Mouse (Mus musculus) hindbrain, embryonic 13.5 days (tissue): ENCODE results near the gene Ppp1r1b. TPM values are rescaled to one million over a fixed set of nuclear protein-coding genes. Genes with fewer than 3 reads are reported as not detected.

Experiments used
- ATAC-seq: fragments of 200-750 bp; cut with Nextera tagmentation; 2 replicates; pipeline ENCODE4 v1.8.0; 2017; ENCODE audit warnings: moderate TSS enrichment; ENCODE audit not compliant: low FRiP score
- H3K27ac ChIP-seq: fragments of 300-500 bp; sonication (generic); 2 replicates; pipeline ENCODE4 v1.5.1; 2015; ENCODE audit warnings: inconsistent platforms, mild to moderate bottlenecking, moderate library complexity
- H3K27me3 ChIP-seq: fragments of 300-500 bp; sonication (generic); 2 replicates; pipeline ENCODE4 v1.6.1; 2015; ENCODE audit warnings: mild to moderate bottlenecking, inconsistent platforms
- H3K36me3 ChIP-seq: fragments of 300-500 bp; sonication (generic); 2 replicates; pipeline ENCODE4 v1.6.1; 2015; ENCODE audit warnings: mild to moderate bottlenecking, inconsistent platforms
- H3K4me1 ChIP-seq: fragments of 300-500 bp; sonication (generic); replicated peaks from 2 replicates; pipeline ENCODE4 v1.6.1; 2015; ENCODE audit warnings: inconsistent platforms
- H3K4me2 ChIP-seq: fragments of 300-500 bp; sonication (generic); 2 replicates; pipeline ENCODE4 v1.6.1; 2015; ENCODE audit warnings: inconsistent platforms, mild to moderate bottlenecking, moderate library complexity
- H3K4me3 ChIP-seq: fragments of 300-500 bp; sonication (generic); 2 replicates; pipeline ENCODE4 v1.5.1; 2015; ENCODE audit warnings: mild to moderate bottlenecking, inconsistent platforms
- H3K9ac ChIP-seq: fragments of 300-500 bp; sonication (generic); 2 replicates; pipeline ENCODE4 v1.6.1; 2015; ENCODE audit warnings: mild to moderate bottlenecking, inconsistent platforms
- H3K9me3 ChIP-seq: fragments of 300-500 bp; sonication (generic); 2 replicates; pipeline ENCODE4 v1.6.1; 2016; ENCODE audit warnings: inconsistent platforms
- WGBS: fragments of 180-500 bp; shearing (Covaris S2); methylation state at CpG from one replicate; pipeline ENCODE4 v1.1.7; 2015; 5-methylcytosine and 5-hydroxymethylcytosine counted together
- polyA plus RNA-seq: library from polyadenylated mRNA; unstranded; fragments of >200 nt; fragmentation: Nextera tagmentation; extraction: Ambion mirVana; gene quantifications from 2 replicates; pipeline ENCODE4 v1.2.1, GENCODE M21; 2015

Ppp1r1b gene
- polyA plus RNA-seq, 1 experiment from 2014 or later = 2.4 TPM

GRCm38 (mm10) chr11:98329960-98330744 lies 18.1 kb upstream of the Ppp1r1b start:
- H3K4me3 ChIP-seq = 0 out of 2 replicates have a peak overlapping the region, but pooled peaks have one; percentile 4
- 31% methylated on average over 9 of the region's 9 CpGs for WGBS
- ATAC-seq = peak; percentile 33; the same call in 1 of the 2 replicates
- peaks cover 51% of the 10 kb centered on the region for H3K4me1 ChIP-seq
- H3K27ac ChIP-seq = peak overlapping the region; percentile 92
- H3K9ac ChIP-seq = no peak overlapping the region
- H3K27me3 ChIP-seq = peaks cover 98% of the 10 kb centered on the region
- no peaks in the 10 kb centered on the region for H3K36me3 ChIP-seq
- peak overlapping the region; percentile 27; the same call in 1 of the 2 replicates for H3K4me2 ChIP-seq
- H3K9me3 ChIP-seq = no peaks in the 10 kb centered on the region

- H3K27ac ChIP-seq = peak overlapping the region; percentile 92
- no peaks in the 10 kb centered on the region for H3K36me3 ChIP-seq
- no peaks in the 10 kb centered on the region for H3K9me3 ChIP-seq
- 74% methylated on average over 2 of the region's 2 CpGs for WGBS
- H3K4me1 ChIP-seq = peaks cover 56% of the 10 kb centered on the region
- no peak for ATAC-seq
- no peak overlapping the region for H3K4me3 ChIP-seq
- H3K9ac ChIP-seq = no peak overlapping the region
- H3K27me3 ChIP-seq = peaks cover 98% of the 10 kb centered on the region
- H3K4me2 ChIP-seq = no peak overlapping the region
Observed at GRCm38 (mm10) chr11:98330745-98331204, 17.4 kb upstream of the Ppp1r1b start.

GRCm38 (mm10) chr11:98331401-98331800 lies 16.8 kb upstream of the Ppp1r1b start:
- H3K4me2 ChIP-seq = no peak overlapping the region
- WGBS = 89% methylated on average over 1 of the region's 1 CpGs
- no peak overlapping the region for H3K4me3 ChIP-seq
- no peaks in the 10 kb centered on the region for H3K36me3 ChIP-seq
- H3K9ac ChIP-seq = no peak overlapping the region
- H3K9me3 ChIP-seq = no peaks in the 10 kb centered on the region
- ATAC-seq = no peak
- peaks cover 99% of the 10 kb centered on the region for H3K27me3 ChIP-seq
- H3K4me1 ChIP-seq = peaks cover 56% of the 10 kb centered on the region
- H3K27ac ChIP-seq = no peak overlapping the region

DNA sequence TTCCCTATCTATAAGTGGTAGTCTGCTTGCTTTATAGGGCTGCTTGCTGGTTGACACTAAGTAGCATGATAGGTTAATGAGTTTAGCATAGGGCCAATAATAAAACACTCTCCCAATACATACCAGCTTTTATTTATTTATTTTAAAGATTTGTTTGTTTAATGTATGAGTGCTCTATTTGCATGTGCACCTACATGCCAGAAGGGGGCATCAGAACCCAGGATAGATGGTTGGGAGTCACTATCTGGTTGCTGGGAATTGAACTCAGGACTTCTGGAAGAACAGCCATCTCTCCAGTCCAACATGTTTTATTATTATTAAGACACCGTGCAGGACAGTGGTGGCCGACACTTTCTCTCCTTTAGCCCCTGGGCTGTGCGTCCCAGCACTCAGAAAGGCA lies 16.0 kb upstream of the Ppp1r1b start:
- peaks cover 50% of the 10 kb centered on the region for H3K4me1 ChIP-seq
- WGBS = 84% methylated on average over 3 of the region's 3 CpGs
- H3K9ac ChIP-seq = no peak overlapping the region
- no peaks in the 10 kb centered on the region for H3K9me3 ChIP-seq
- no peak overlapping the region for H3K4me2 ChIP-seq
- no peak overlapping the region for H3K4me3 ChIP-seq
- H3K36me3 ChIP-seq = no peaks in the 10 kb centered on the region
- no peak overlapping the region for H3K27ac ChIP-seq
- H3K27me3 ChIP-seq = peaks cover 99% of the 10 kb centered on the region
- no peak for ATAC-seq

DNA sequence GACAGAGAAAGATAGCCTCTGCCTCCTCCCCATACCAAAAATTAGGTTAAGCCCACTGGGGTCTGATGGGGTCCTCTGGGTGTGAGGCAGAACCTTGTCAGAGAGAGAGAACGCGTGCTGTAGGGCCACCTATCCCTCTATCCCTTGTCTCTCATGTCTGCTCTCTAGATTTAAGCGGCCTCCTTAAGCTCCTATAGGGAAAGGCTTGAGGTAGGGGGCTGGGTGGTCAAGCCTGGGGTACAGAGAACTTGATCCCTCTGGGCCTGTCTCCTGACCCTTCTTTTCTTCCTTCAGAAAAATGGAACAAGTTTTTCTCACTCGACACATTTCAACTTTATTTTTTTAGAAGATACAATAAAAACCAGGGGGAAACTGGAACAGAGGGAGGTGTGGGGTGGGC lies 15.4 kb upstream of the Ppp1r1b start:
- ATAC-seq = no peak
- H3K9me3 ChIP-seq = no peaks in the 10 kb centered on the region
- 82% methylated on average over 4 of the region's 4 CpGs for WGBS
- H3K27me3 ChIP-seq = peaks cover 99% of the 10 kb centered on the region
- no peak overlapping the region for H3K4me3 ChIP-seq
- no peak overlapping the region for H3K9ac ChIP-seq
- H3K27ac ChIP-seq = peak overlapping the region; percentile 83; the same call in 1 of the 2 replicates
- H3K4me2 ChIP-seq = no peak overlapping the region
- no peaks in the 10 kb centered on the region for H3K36me3 ChIP-seq
- H3K4me1 ChIP-seq = peaks cover 44% of the 10 kb centered on the region

DNA sequence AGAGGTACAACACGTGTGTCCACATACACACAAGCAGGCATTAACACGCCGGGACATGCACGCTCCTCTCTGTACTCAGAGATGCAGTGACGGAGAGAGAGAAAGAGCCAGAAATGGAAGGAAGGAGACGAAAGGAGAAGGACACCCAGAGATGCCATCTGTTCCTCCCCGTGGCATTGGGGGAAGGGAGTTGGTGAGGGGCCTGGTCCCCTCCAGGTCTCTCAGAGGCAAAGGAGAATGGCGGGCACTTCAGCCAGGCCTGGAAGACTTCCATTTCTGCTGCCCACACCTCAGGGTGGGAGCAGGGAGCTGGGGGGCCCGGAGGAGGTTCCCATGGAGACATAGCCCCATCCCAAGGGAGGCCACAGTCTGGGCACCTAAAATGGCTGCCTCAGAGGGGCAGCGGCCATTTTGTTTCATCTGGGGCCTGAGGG lies 14.9 kb upstream of the Ppp1r1b start:
- 70% methylated on average over 10 of the region's 10 CpGs for WGBS
- H3K27me3 ChIP-seq = peaks cover 99% of the 10 kb centered on the region
- no peak overlapping the region for H3K4me3 ChIP-seq
- no peak for ATAC-seq
- no peaks in the 10 kb centered on the region for H3K36me3 ChIP-seq
- peaks cover 42% of the 10 kb centered on the region for H3K4me1 ChIP-seq
- no peak overlapping the region for H3K4me2 ChIP-seq
- H3K9me3 ChIP-seq = no peaks in the 10 kb centered on the region
- peak overlapping the region; percentile 83 for H3K27ac ChIP-seq
- H3K9ac ChIP-seq = no peak overlapping the region

GRCm38 (mm10) chr11:98333981-98334741 lies 14.0 kb upstream of the Ppp1r1b start:
- H3K4me2 ChIP-seq = peak overlapping the region; percentile 56
- H3K36me3 ChIP-seq = no peaks in the 10 kb centered on the region
- H3K4me1 ChIP-seq = peaks cover 46% of the 10 kb centered on the region
- peaks cover 99% of the 10 kb centered on the region for H3K27me3 ChIP-seq
- ATAC-seq = peak; percentile 41; the same call in 1 of the 2 replicates
- peak overlapping the region; percentile 31 for H3K4me3 ChIP-seq
- 2% methylated on average over 38 of the region's 41 CpGs for WGBS
- peak overlapping the region; percentile 68 for H3K9ac ChIP-seq
- H3K27ac ChIP-seq = peak overlapping the region; percentile 83
- H3K9me3 ChIP-seq = no peaks in the 10 kb centered on the region

DNA sequence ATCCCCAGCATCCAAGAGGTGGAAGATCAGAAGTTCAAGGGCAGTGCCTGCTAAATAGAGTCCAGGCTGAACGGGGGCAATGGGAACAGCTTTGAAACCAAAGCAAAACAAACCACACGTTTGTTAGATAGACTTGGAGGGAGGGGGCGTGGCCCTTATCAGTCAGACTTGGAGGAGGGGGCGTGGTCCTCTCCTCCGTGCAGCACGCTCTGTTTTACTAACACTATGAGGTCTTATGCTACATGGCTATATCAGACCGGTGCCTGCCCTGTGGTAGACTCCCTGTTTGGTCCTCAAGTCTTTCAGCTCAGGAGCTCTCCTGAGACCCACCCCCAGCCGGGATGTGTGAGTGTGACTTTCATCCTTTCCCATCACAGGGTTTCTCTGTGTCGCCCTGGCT lies 13.0 kb upstream of the Ppp1r1b start:
- Histone ChIP-seq H3K27ac (no peak overlapping the region), H3K4me3 (no peak overlapping the region), H3K36me3 (no peaks in the 10 kb centered on the region), H3K27me3 (peaks cover 99% of the 10 kb centered on the region), H3K4me2 (no peak overlapping the region), H3K9me3 (no peaks in the 10 kb centered on the region), H3K9ac (no peak overlapping the region), H3K4me1 (peaks cover 57% of the 10 kb centered on the region)
- no peak for ATAC-seq
- 6% methylated on average over 9 of the region's 9 CpGs for WGBS

GRCm38 (mm10) chr11:98336245-98337107 lies 11.7 kb upstream of the Ppp1r1b start:
- WGBS = 21% methylated on average over 13 of the region's 13 CpGs
- Histone ChIP-seq H3K4me2 (no peak overlapping the region), H3K4me3 (no peak overlapping the region), H3K36me3 (no peaks in the 10 kb centered on the region), H3K27me3 (peaks cover 98% of the 10 kb centered on the region), H3K9me3 (no peaks in the 10 kb centered on the region), H3K27ac (no peak overlapping the region), H3K4me1 (peaks cover 54% of the 10 kb centered on the region), H3K9ac (no peak overlapping the region)
- ATAC-seq = no peak

- WGBS = under 1% methylated on average over 46 of the region's 57 CpGs
- no peaks in the 10 kb centered on the region for H3K36me3 ChIP-seq
- H3K4me3 ChIP-seq = peak overlapping the region; percentile 50
- peaks cover 57% of the 10 kb centered on the region for H3K4me1 ChIP-seq
- peak overlapping the region; percentile 95 for H3K27ac ChIP-seq
- H3K27me3 ChIP-seq = peaks cover 89% of the 10 kb centered on the region
- ATAC-seq = no peak
- peak overlapping the region; percentile 90 for H3K4me2 ChIP-seq
- H3K9me3 ChIP-seq = no peaks in the 10 kb centered on the region
- peak overlapping the region; percentile 79 for H3K9ac ChIP-seq
Observed at GRCm38 (mm10) chr11:98338507-98338961, 9.7 kb upstream of the Ppp1r1b start.

DNA sequence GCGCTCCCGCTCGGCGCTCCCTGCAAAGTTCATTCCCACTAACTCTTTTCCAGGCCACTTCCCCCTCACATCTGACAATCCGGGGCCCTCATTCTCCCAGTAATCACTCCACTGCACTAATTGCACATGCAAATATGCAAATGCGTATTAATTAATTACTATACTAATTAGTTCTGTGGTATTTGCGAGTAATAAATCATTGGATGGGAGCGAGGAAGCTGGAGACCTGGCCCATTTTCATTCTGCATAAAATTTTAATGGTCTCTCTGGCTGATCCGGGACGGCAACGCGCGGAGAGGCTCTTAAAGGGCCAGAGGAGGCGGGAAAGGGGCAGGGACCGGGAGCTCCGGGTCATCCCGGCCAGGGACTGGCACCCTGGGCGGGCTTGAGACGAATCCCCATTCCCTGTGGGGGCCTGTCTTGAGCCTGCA lies 9.1 kb upstream of the Ppp1r1b start:
- Histone ChIP-seq H3K9me3 (no peaks in the 10 kb centered on the region), H3K9ac (peak overlapping the region; percentile 79), H3K4me3 (peak overlapping the region; percentile 50), H3K4me2 (peak overlapping the region; percentile 90), H3K27ac (peak overlapping the region; percentile 95), H3K27me3 (peaks cover 89% of the 10 kb centered on the region), H3K36me3 (no peaks in the 10 kb centered on the region), H3K4me1 (peaks cover 51% of the 10 kb centered on the region)
- ATAC-seq = no peak; the same call in 1 of the 2 replicates
- WGBS = 1% methylated on average over 19 of the region's 19 CpGs
